Mouse (Mus musculus) stomach, postnatal 0 days (tissue): ENCODE measurements around the gene Dnaaf5. TPM values are rescaled to one million over a fixed set of nuclear protein-coding genes. Genes with fewer than 3 reads are reported as not detected.

Experiments
- ATAC-seq: fragments of 200-750 bp; cut with Nextera tagmentation; 2 replicates; pipeline ENCODE4 v1.8.0; 2017; ENCODE audit not compliant: low FRiP score, low TSS enrichment
- DNase-seq: peaks from one replicate; pipeline ENCODE4 v3.0.0-alpha.2; 2016; ENCODE audit warnings: low spot score
- H3K27ac ChIP-seq: fragments of 300-500 bp; sonication (generic); replicated peaks from 2 replicates; pipeline ENCODE4 v1.5.1; 2014; ENCODE audit warnings: mild to moderate bottlenecking, control low read depth
- H3K27me3 ChIP-seq: fragments of 300-500 bp; sonication (generic); 2 replicates; pipeline ENCODE4 v1.6.1; 2014; ENCODE audit warnings: low read length; ENCODE audit not compliant: control insufficient read depth, insufficient read depth
- H3K36me3 ChIP-seq: fragments of 300-500 bp; sonication (generic); 2 replicates; pipeline ENCODE4 v1.6.1; 2014; ENCODE audit warnings: low read length, mixed read lengths; ENCODE audit not compliant: control insufficient read depth, insufficient read depth
- H3K4me1 ChIP-seq: fragments of 300-500 bp; sonication (generic); replicated peaks from 2 replicates; pipeline ENCODE4 v1.6.1; 2014; ENCODE audit warnings: antibody characterized with exemption; ENCODE audit not compliant: control insufficient read depth, insufficient read depth
- H3K4me2 ChIP-seq: fragments of 300-500 bp; sonication (generic); replicated peaks from 2 replicates; pipeline ENCODE4 v1.6.1; 2014; ENCODE audit warnings: low read depth, mild to moderate bottlenecking, control low read depth, moderate library complexity
- H3K4me3 ChIP-seq: fragments of 300-500 bp; sonication (generic); 2 replicates; pipeline ENCODE4 v1.5.1; 2014; ENCODE audit warnings: low read depth, low read length, control low read depth
- H3K9ac ChIP-seq: fragments of 300-500 bp; sonication (generic); 2 replicates; pipeline ENCODE4 v1.6.1; 2014; ENCODE audit warnings: mild to moderate bottlenecking, low read length, control low read depth, mixed read lengths
- H3K9me3 ChIP-seq: fragments of 300-500 bp; sonication (generic); 2 replicates; pipeline ENCODE4 v1.6.1; 2016; ENCODE audit warnings: low read length; ENCODE audit not compliant: control insufficient read depth
- CTCF ChIP-seq: IDR thresholded peaks from 2 replicates; pipeline ENCODE4 v1.5.1; 2016; ENCODE audit warnings: antibody characterized with exemption, low read depth, mild to moderate bottlenecking, moderate library complexity
- EP300 ChIP-seq: optimal IDR thresholded peaks from 2 replicates; pipeline ENCODE3; 2016; ENCODE audit warnings: antibody characterized with exemption
- WGBS: fragments of 180-500 bp; shearing (Covaris S2); extraction: QIAGEN DNeasy Blood & Tissue Kit; methylation state at CpG from one replicate; pipeline ENCODE4 v1.1.7; 2014; 5-methylcytosine and 5-hydroxymethylcytosine counted together
- polyA plus RNA-seq: library from polyadenylated mRNA; unstranded; fragments of >200 nt; fragmentation: Nextera tagmentation; extraction: Ambion mirVana; gene quantifications from 2 replicates; pipeline ENCODE4 v1.2.1, GENCODE M21; 2015

The Dnaaf5 gene
- polyA plus RNA-seq, 1 experiment from 2014 or later = 1.9 TPM

- 28% methylated on average over 12 of the region's 12 CpGs for WGBS
- TF ChIP-seq EP300 (no peak), CTCF (no peak)
- no peaks in the 10 kb centered on the region for H3K27me3 ChIP-seq
- H3K27ac ChIP-seq = no peak overlapping the region
- no peaks in the 10 kb centered on the region for H3K4me1 ChIP-seq
- H3K4me3 ChIP-seq = peak overlapping the region; percentile 51
- no peak overlapping the region for H3K9ac ChIP-seq
- ATAC-seq (no peak), DNase-seq (no peak)
- no peaks in the 10 kb centered on the region for H3K9me3 ChIP-seq
- peak overlapping the region; percentile 72 for H3K4me2 ChIP-seq
- no peaks in the 10 kb centered on the region for H3K36me3 ChIP-seq
These were observed 21.5 kb upstream of the Dnaaf5 start for GRCm38 (mm10) chr5:139128476-139129065.

GRCm38 (mm10) chr5:139129078-139129477 lies 20.9 kb upstream of the Dnaaf5 start:
- H3K9me3 ChIP-seq = no peaks in the 10 kb centered on the region
- peak overlapping the region; percentile 51 for H3K4me3 ChIP-seq
- peak overlapping the region; percentile 72 for H3K9ac ChIP-seq
- H3K27me3 ChIP-seq = no peaks in the 10 kb centered on the region
- H3K4me1 ChIP-seq = no peaks in the 10 kb centered on the region
- TF ChIP-seq EP300 = no peak
- TF ChIP-seq CTCF = no peak
- ATAC-seq = peak; percentile 61
- DNase-seq = no peak
- peak overlapping the region; percentile 72 for H3K4me2 ChIP-seq
- H3K36me3 ChIP-seq = no peaks in the 10 kb centered on the region
- H3K27ac ChIP-seq = no peak overlapping the region
- 9% methylated on average over 11 of the region's 12 CpGs for WGBS

GRCm38 (mm10) chr5:139129572-139130151 lies 20.4 kb upstream of the Dnaaf5 start:
- DNase-seq = no peak

GRCm38 (mm10) chr5:139130351-139130750 lies 19.7 kb upstream of the Dnaaf5 start:
- H3K27me3 ChIP-seq = no peaks in the 10 kb centered on the region
- H3K4me2 ChIP-seq = no peak overlapping the region
- no peak for TF ChIP-seq CTCF
- TF ChIP-seq EP300 = no peak
- DNase-seq (no peak), ATAC-seq (no peak)
- H3K27ac ChIP-seq = no peak overlapping the region
- H3K4me3 ChIP-seq = no peak overlapping the region
- no peaks in the 10 kb centered on the region for H3K36me3 ChIP-seq
- no peaks in the 10 kb centered on the region for H3K4me1 ChIP-seq
- no peaks in the 10 kb centered on the region for H3K9me3 ChIP-seq
- WGBS = 85% methylated on average over 5 of the region's 5 CpGs
- H3K9ac ChIP-seq = no peak overlapping the region

More at GRCm38 (mm10) chr5:139129572-139130151, 20.4 kb upstream of the Dnaaf5 start:
- Histone ChIP-seq H3K9ac (peak overlapping the region; percentile 72), H3K27ac (no peak overlapping the region), H3K4me2 (peak overlapping the region; percentile 72), H3K36me3 (no peaks in the 10 kb centered on the region), H3K4me1 (no peaks in the 10 kb centered on the region), H3K4me3 (peak overlapping the region; percentile 51), H3K9me3 (no peaks in the 10 kb centered on the region), H3K27me3 (no peaks in the 10 kb centered on the region)
- TF ChIP-seq CTCF (no peak), EP300 (no peak)
- 5% methylated on average over 45 of the region's 55 CpGs for WGBS
- ATAC-seq = peak; percentile 51; the same call in 1 of the 2 replicates

GRCm38 (mm10) chr5:139134501-139134900 lies 15.5 kb upstream of the Dnaaf5 start:
- WGBS = 73% methylated on average over 8 of the region's 8 CpGs
- H3K4me3 ChIP-seq = no peak overlapping the region
- H3K9ac ChIP-seq = no peak overlapping the region
- H3K27ac ChIP-seq = no peak overlapping the region
- no peaks in the 10 kb centered on the region for H3K27me3 ChIP-seq
- H3K4me1 ChIP-seq = no peaks in the 10 kb centered on the region
- no peak for DNase-seq
- H3K9me3 ChIP-seq = no peaks in the 10 kb centered on the region
- ATAC-seq = no peak
- H3K36me3 ChIP-seq = no peaks in the 10 kb centered on the region
- no peak for TF ChIP-seq EP300
- H3K4me2 ChIP-seq = no peak overlapping the region

- Histone ChIP-seq H3K27me3 (no peaks in the 10 kb centered on the region), H3K36me3 (no peaks in the 10 kb centered on the region), H3K9ac (no peak overlapping the region), H3K4me3 (no peak overlapping the region), H3K9me3 (no peaks in the 10 kb centered on the region), H3K4me2 (no peak overlapping the region), H3K4me1 (no peaks in the 10 kb centered on the region), H3K27ac (no peak overlapping the region)
- TF ChIP-seq EP300 = no peak
- no peak for TF ChIP-seq CTCF
- 36% methylated on average over 1 of the region's 1 CpGs for WGBS
- no peak for DNase-seq
- no peak for ATAC-seq
These were observed 13.7 kb upstream of the Dnaaf5 start for GRCm38 (mm10) chr5:139136341-139136740.
